Mouse (Mus musculus) C2C12 (cell line): ENCODE measurements around the gene Cby3. TPM values are rescaled to one million over a fixed set of nuclear protein-coding genes. Genes with fewer than 3 reads are reported as not detected.

ENCODE experiments used
- H3K27me3 ChIP-seq: one replicate; pipeline ENCODE4 v1.6.1; 2011; ENCODE audit not compliant: control insufficient read depth, insufficient read depth, insufficient read length
- H3K36me3 ChIP-seq: one replicate; pipeline ENCODE4 v1.6.1; 2011; ENCODE audit not compliant: control insufficient read depth, insufficient read depth
- H3K4me3 ChIP-seq: one replicate; pipeline ENCODE4 v1.5.1; 2011; ENCODE audit warnings: mild to moderate bottlenecking, control low read depth; ENCODE audit not compliant: poor library complexity, insufficient read depth, severe bottlenecking
- H3K79me2 ChIP-seq: one replicate; pipeline ENCODE4 v1.6.1; 2011; ENCODE audit not compliant: control insufficient read depth, insufficient read depth
- H3K79me3 ChIP-seq: one replicate; pipeline ENCODE4 v1.6.1; 2011; ENCODE audit warnings: low read depth, control low read depth
- H3ac ChIP-seq: one replicate; pipeline ENCODE3; 2011; ENCODE audit warnings: low read depth; ENCODE audit not compliant: control insufficient read depth, insufficient read length
- CEBPB ChIP-seq: IDR thresholded peaks from one replicate; pipeline ENCODE4 v1.6.1; 2011; ENCODE audit warnings: low read depth, mild to moderate bottlenecking, control low read depth, moderate library complexity
- CTCF ChIP-seq: IDR thresholded peaks from one replicate; pipeline ENCODE4 v1.5.1; 2011; ENCODE audit not compliant: control insufficient read depth, insufficient read depth, insufficient read length
- FOSL1 ChIP-seq: IDR thresholded peaks from one replicate; pipeline ENCODE4 v1.8.0; 2011; ENCODE audit warnings: mild to moderate bottlenecking, low read length; ENCODE audit not compliant: poor library complexity, insufficient read depth, severe bottlenecking
- MAX ChIP-seq: IDR thresholded peaks from one replicate; pipeline ENCODE4 v1.6.1; 2011; ENCODE audit warnings: mild to moderate bottlenecking, control low read depth
- MYOD1 ChIP-seq: IDR thresholded peaks from one replicate; pipeline ENCODE4 v1.6.1; 2011; ENCODE audit warnings: low read depth; ENCODE audit not compliant: control insufficient read depth, insufficient read length
- MYOG ChIP-seq: IDR thresholded peaks from one replicate; pipeline ENCODE4 v1.6.1; 2011; ENCODE audit not compliant: control insufficient read depth, insufficient read length; ENCODE audit errors: extremely low read depth
- USF1 ChIP-seq: IDR thresholded peaks from one replicate; pipeline ENCODE4 v1.6.1; 2011; ENCODE audit warnings: low read depth, mild to moderate bottlenecking, control low read depth, moderate library complexity
- polyA plus RNA-seq: library from polyadenylated mRNA; unstranded; fragments of >200 nt; fragmentation: generic; extraction: Trizol; gene quantifications from one replicate; pipeline ENCODE4 v1.2.1, GENCODE M21; 2012; ENCODE audit warnings: missing spikeins

Cby3 gene
- polyA plus RNA-seq, 1 experiment: not detected

- Histone ChIP-seq H3K27me3 (no peaks in the 10 kb centered on the region), H3K36me3 (peaks cover 64% of the 10 kb centered on the region), H3ac (no peak overlapping the region), H3K4me3 (no peak overlapping the region), H3K79me2 (peaks cover 19% of the 10 kb centered on the region), H3K79me3 (peaks cover 3% of the 10 kb centered on the region)
- no peak for TF ChIP-seq MYOG
Measured at GRCm38 (mm10) chr11:50388217-50388929, 34.1 kb downstream of the Cby3 start.

- TF ChIP-seq MYOD1: no peak
- no peak for TF ChIP-seq USF1
- no peak for TF ChIP-seq MAX
- no peak for TF ChIP-seq FOSL1
- TF ChIP-seq CTCF: no peak
- TF ChIP-seq CEBPB: no peak
- TF ChIP-seq MYOG: no peak
- Histone ChIP-seq H3ac (no peak overlapping the region), H3K4me3 (no peak overlapping the region), H3K36me3 (peaks cover 58% of the 10 kb centered on the region), H3K27me3 (no peaks in the 10 kb centered on the region), H3K79me3 (no peaks in the 10 kb centered on the region), H3K79me2 (peaks cover 15% of the 10 kb centered on the region)
Measured at GRCm38 (mm10) chr11:50389011-50389410, 34.7 kb downstream of the Cby3 start.

- H3ac ChIP-seq: no peak overlapping the region
- TF ChIP-seq MYOG: no peak
- no peak for TF ChIP-seq CEBPB
- no peak for TF ChIP-seq MAX
- TF ChIP-seq FOSL1: no peak
- TF ChIP-seq MYOD1: no peak
- TF ChIP-seq USF1: no peak
- no peak for TF ChIP-seq CTCF
- H3K79me2 ChIP-seq: peaks cover 10% of the 10 kb centered on the region
- no peaks in the 10 kb centered on the region for H3K27me3 ChIP-seq
- peaks cover 57% of the 10 kb centered on the region for H3K36me3 ChIP-seq
- no peaks in the 10 kb centered on the region for H3K79me3 ChIP-seq
- H3K4me3 ChIP-seq: no peak overlapping the region
Measured at GRCm38 (mm10) chr11:50389616-50390015, 35.4 kb downstream of the Cby3 start.

GRCm38 (mm10) chr11:50391272-50391960 lies 37.2 kb downstream of the Cby3 start:
- TF ChIP-seq CEBPB (no peak), MYOD1 (no peak), MAX (no peak), CTCF (no peak), USF1 (no peak), FOSL1 (no peak), MYOG (no peak)
- Histone ChIP-seq H3K27me3 (no peaks in the 10 kb centered on the region), H3K79me2 (no peaks in the 10 kb centered on the region), H3ac (no peak overlapping the region), H3K79me3 (no peaks in the 10 kb centered on the region), H3K4me3 (no peak overlapping the region), H3K36me3 (peaks cover 47% of the 10 kb centered on the region)

GRCm38 (mm10) chr11:50393306-50393705 lies 39.0 kb downstream of the Cby3 start:
- no peaks in the 10 kb centered on the region for H3K79me3 ChIP-seq
- no peak overlapping the region for H3ac ChIP-seq
- H3K27me3 ChIP-seq: no peaks in the 10 kb centered on the region
- H3K4me3 ChIP-seq: no peak overlapping the region
- no peaks in the 10 kb centered on the region for H3K79me2 ChIP-seq
- no peak for TF ChIP-seq MYOG
- TF ChIP-seq MYOD1: no peak
- no peak for TF ChIP-seq CEBPB
- no peak for TF ChIP-seq CTCF
- no peak for TF ChIP-seq USF1
- no peak for TF ChIP-seq FOSL1
- TF ChIP-seq MAX: no peak
- H3K36me3 ChIP-seq: peaks cover 47% of the 10 kb centered on the region

- peaks cover 42% of the 10 kb centered on the region for H3K36me3 ChIP-seq
- no peak overlapping the region for H3K4me3 ChIP-seq
- TF ChIP-seq FOSL1: no peak
- no peak for TF ChIP-seq MAX
- TF ChIP-seq MYOG: no peak
- no peak for TF ChIP-seq CEBPB
- no peak for TF ChIP-seq USF1
- no peak for TF ChIP-seq MYOD1
- TF ChIP-seq CTCF: no peak
Measured at GRCm38 (mm10) chr11:50394731-50395130, 40.5 kb downstream of the Cby3 start.

More at GRCm38 (mm10) chr11:50394731-50395130, 40.5 kb downstream of the Cby3 start:
- Histone ChIP-seq H3ac (no peak overlapping the region), H3K79me3 (no peaks in the 10 kb centered on the region), H3K79me2 (no peaks in the 10 kb centered on the region), H3K27me3 (no peaks in the 10 kb centered on the region)
